Mouse (Mus musculus) retina, postnatal 1 day (tissue): ENCODE results near the gene Igf2bp1.
"Not testable (repeated sequence)": the region's sequence is repeated elsewhere in the genome, so short reads cannot be mapped to it uniquely, and the experiment has no call there.

Source experiments
- DNase-seq: peaks from one replicate; pipeline ENCODE4 v3.0.0-alpha.2; 2012

The Igf2bp1 gene

DNA sequence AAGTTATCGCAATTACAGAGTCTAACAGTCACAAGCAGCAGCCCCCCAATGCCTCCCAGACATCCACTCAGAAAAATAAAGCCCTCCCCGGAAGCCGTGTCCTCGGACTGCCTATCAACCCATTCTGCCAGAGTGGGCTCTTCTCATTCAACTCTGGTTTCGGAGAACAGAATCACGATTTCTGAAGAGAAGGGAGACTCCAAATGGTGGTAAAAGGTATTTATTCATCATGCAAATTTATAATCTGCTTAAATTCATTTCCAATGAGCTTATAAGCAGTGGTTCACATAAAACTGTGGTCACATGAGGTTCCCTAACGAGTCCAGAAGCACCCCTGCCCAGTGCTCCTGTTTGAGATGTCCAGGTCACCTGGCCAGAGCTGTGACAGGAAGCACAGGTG, 48.3 kb downstream of the Igf2bp1 start:
- no peak for DNase-seq

DNA sequence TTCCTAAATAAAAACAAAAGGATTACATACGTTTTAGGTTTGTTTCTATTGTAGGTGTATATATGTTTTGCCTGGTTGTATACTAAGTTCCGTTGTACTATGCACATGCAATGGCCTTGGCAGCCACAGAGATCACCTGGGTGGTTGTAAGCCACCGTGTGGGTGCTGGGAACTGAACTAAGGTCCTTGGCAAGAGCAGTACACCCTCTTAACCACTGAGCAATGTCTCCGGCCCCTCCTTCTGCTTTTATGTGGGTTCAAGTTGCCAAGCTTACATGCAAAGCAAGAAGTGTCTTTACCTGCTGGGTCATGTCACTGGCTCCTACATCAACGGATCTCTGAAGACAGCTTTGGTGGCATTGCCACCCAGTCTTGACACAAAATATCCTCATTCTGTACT, 52.4 kb downstream of the Igf2bp1 start:
- DNase-seq: no peak

DNA sequence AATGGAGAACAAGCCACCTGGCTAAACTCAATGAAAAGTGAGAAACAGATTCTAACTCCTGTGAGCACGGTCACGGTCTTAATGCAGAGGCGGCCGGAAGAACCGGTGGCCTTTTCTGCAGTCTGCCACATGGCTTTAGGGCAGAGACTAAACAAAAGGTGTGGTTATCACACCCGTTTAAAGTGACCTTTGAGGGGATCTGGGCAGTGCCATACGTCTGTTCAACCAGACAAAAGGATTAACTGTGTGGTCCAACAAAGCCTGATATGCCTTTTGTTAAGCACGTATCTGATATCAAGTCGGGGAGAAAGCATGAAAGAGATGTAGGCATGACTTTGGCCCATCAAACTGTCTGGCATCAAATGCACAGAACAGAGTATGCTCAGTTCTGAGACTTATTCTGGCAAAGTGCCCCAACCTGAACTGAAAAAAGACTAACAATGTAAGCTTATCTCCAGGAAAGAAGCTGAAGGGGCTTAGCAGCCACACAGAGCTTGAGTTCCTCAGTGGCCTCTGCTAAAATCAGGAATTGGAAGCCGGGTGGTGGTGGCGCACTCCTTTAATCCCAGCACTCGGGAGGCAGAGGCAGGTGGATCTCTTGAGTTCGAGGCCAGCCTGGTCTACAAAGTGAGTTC, 59.8 kb downstream of the Igf2bp1 start:
- DNase-seq: no peak

GRCm38 (mm10) chr11:95939828-95940507, 65.8 kb downstream of the Igf2bp1 start:
- DNase-seq: no peak

DNA sequence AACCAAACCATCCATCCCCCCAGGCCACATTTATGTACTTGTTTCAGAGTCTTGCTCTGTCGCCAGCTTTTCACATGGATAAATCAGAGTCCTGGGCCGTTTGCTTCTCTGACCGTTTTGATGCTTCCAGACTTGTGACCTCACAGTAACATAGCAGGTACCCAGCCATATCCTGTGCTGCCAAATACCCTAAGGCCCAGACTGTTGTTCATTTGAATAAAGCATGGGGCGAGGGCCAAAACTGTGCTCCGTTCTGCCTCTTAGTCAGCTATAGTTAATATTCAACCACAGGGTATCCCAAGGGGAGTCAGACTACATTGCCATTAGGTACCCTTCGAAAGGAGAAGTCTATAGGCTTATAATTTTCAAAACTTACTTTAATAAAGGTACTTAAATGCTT, 69.3 kb downstream of the Igf2bp1 start:
- no peak for DNase-seq

DNA sequence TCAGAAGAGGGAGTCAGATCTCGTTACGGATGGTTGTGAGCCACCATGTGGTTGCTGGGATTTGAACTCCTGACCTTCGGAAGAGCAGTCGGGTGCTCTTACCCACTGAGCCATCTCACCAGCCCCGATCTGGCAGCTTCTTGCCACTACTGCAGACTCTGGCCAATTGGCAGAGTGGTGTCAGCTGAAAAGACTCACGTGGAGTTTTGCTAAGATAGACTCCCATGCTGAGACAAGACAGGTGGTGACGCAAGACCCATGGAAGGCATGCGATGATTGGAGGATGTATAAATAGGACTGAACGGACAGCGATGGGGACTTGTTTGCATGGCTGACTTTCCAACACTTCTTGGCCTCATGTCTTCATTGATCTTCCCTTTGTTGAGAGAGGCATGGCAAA, 73.6 kb downstream of the Igf2bp1 start:
- not testable (repeated sequence) for DNase-seq

DNA sequence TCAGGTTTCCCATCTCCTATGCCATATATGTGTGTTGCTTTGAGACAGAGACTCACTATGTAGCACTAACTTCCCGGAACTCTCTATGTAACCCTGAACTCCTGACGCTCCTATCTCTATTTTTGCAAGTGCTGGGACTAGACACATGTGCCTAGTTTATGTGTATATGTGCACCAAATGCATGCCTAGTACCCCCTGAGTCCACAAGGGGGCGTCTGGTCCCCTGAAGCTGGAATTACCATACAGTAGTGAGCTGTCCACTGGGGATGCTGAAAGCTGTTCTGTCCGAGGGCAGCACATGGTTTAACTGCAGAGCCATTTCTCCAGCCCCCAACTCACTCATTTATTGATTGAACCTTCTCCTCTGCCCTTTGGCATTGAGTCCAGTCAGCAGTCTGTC, 79.3 kb downstream of the Igf2bp1 start:
- no peak for DNase-seq

DNA sequence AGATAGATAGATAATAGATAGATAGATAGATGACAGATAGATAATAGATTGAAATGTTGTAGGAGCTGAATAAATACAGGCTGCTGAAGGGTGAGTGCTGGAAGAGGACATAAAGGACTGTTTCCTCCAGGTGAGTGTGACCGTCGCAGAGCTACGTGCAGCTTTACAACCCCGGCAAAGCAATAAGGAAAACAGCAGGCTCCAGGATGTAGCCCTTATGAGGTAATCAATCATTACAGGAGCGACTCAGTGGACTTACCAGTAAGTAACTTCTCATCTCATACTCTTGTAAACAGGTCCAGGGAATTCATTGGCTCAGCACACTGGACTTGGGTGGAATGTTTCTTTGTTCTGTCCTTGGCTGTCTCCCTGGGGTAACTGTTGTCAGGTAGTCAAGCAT, 79.8 kb downstream of the Igf2bp1 start:
- no peak for DNase-seq

- no peak for DNase-seq
Observed at GRCm38 (mm10) chr11:95924215-95924614, 81.5 kb downstream of the Igf2bp1 start.

- DNase-seq: not testable (repeated sequence)
Observed at GRCm38 (mm10) chr11:95923477-95923876, 82.3 kb downstream of the Igf2bp1 start.

GRCm38 (mm10) chr11:95921991-95922621, 83.6 kb downstream of the Igf2bp1 start:
- DNase-seq: no peak

- DNase-seq: no peak
Observed at GRCm38 (mm10) chr11:95916426-95916825, 89.3 kb downstream of the Igf2bp1 start.

- peak; percentile 43 for DNase-seq
Observed at GRCm38 (mm10) chr11:95915006-95915710, 90.6 kb downstream of the Igf2bp1 start.

- DNase-seq: peak; percentile 31
Observed at GRCm38 (mm10) chr11:95914571-95914991, 91.2 kb downstream of the Igf2bp1 start, which contains the start of gene B4galnt2. Gene B4galnt2 (minus strand): TSS chr11:95914891.

DNA sequence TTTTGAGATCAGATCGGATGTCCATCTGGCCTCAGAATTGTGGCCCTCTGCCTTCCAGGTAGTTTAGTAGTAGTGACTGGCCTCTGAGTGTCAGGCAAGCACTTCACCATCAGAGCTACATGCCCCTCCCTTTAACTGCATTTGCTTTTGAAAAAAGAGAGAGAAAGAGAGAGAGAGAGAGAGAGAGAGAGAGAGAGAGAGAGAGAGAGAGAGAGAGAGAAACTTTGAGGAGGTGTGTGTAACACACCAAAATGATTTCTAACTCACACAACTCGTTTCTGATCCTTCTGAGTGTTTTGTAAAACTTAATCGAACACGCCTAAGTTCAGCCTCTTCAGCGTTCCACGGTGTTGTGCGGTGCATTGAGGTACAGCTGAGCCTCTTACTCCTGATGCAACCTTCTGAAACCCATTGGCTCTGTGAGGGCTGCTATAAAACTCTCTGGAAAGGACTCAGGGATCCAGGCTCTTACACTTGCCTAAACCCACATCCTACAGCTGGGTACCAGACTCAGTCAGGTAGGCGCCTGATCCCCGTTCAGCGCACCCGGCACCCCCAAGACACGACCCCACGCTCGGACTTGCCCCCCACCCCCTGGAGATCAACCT, 91.7 kb downstream of the Igf2bp1 start:
- no peak for DNase-seq

GRCm38 (mm10) chr11:95911579-95911978, 94.2 kb downstream of the Igf2bp1 start:
- DNase-seq: no peak

DNA sequence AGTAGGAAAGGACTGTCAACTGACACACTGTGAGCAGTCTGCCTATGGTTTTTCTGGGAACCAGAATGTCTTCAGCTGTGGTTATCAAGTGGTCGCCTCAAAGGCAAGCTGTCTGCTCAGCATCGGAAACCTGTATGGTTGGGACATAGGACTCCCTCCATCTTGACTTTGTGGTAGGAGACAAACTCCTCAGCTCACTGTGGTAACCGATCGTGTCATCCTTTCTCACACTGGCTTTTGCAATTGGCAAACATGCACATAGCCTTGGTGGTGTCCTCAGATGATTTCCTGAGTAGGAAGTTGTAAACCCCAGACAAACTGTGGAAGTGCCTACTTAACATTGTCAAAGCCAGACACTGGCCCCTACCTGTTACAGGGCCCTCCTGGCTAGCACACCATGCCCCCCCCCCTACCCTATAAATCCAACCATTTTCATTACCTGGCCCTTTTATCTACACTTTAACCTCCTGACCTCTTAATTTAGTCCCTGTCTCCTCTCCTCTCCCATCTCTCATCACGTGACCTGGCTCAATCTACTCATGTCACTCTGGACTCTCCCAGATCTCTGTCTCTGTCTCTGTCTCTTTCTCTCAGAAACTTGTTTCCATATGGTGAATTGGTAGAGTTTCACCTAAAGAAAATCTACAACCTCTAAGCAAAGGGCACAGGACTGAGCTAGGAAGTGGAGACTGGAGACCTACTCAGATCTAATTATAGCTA, 97.8 kb downstream of the Igf2bp1 start:
- no peak for DNase-seq
